Mouse (Mus musculus) liver, embryonic 14.5 days (tissue): ENCODE measurements around the gene Eml1.

ENCODE experiments used
- CTCF ChIP-seq: IDR thresholded peaks from 2 replicates; pipeline ENCODE4 v1.5.1; 2016; ENCODE audit warnings: antibody characterized with exemption, low read depth, control low read depth
- EP300 ChIP-seq: IDR thresholded peaks from 2 replicates; pipeline ENCODE4 v1.6.1; 2016; ENCODE audit warnings: antibody characterized with exemption, low read depth

- TF ChIP-seq CTCF (no peak), EP300 (no peak)
Measured at GRCm38 (mm10) chr12:108419570-108419969, 48.8 kb downstream of the Eml1 start.
